Mouse (Mus musculus): Measurements from ENCODE around the gene Tipin. TPM values are rescaled to one million over a fixed set of nuclear protein-coding genes. Genes with fewer than 3 reads are reported as not detected.

The Tipin gene
- total RNA-seq (2021) = 10 to 100 TPM; 17.7 to 18.2 TPM
- long read RNA-seq, experiment 1, partial matches to known transcripts = 3 of 14 reads
- long read RNA-seq, experiment 1, other reads (novel, unspliced or antisense) = 6 of 14 reads
- long read RNA-seq, experiment 2, partial matches to known transcripts = 3 of 30 reads
- long read RNA-seq, experiment 2, other reads (novel, unspliced or antisense) = 21 of 30 reads

GRCm38 (mm10) chr9:64281105-64281780 lies at the start of gene Tipin:
Gene Tipin (plus strand): TSS chr9:64281581.
- peak; percentile 90 to 92 for DNase-seq (ENCODE audit: low spot score in 2 of 2)

- DNase-seq (ENCODE audit: low spot score in 2 of 2) = no peak
Measured at GRCm38 (mm10) chr9:64231674-64232073, 49.7 kb upstream of the Tipin start.

GRCm38 (mm10) chr9:64232257-64232957 lies 49.0 kb upstream of the Tipin start:
- no peak for DNase-seq (ENCODE audit: low spot score in 2 of 2)

- DNase-seq (ENCODE audit: low spot score in 2 of 2) = no peak
Measured at GRCm38 (mm10) chr9:64233656-64234055, 47.7 kb upstream of the Tipin start.

- no peak for DNase-seq (ENCODE audit: low spot score in 2 of 2)
Measured at GRCm38 (mm10) chr9:64234768-64235435, 46.5 kb upstream of the Tipin start, which contains the start of gene Uchl4. Gene Uchl4 (plus strand): TSS chr9:64235201.

- no peak for DNase-seq (ENCODE audit: low spot score in 2 of 2)
Measured at GRCm38 (mm10) chr9:64236056-64236455, 45.3 kb upstream of the Tipin start.

GRCm38 (mm10) chr9:64240116-64240515 lies 41.3 kb upstream of the Tipin start:
- no peak for DNase-seq (ENCODE audit: low spot score in 2 of 2)

- no peak for DNase-seq (ENCODE audit: low spot score in 2 of 2)
Measured at GRCm38 (mm10) chr9:64240681-64241080, 40.7 kb upstream of the Tipin start.

GRCm38 (mm10) chr9:64242381-64242831 lies 39.0 kb upstream of the Tipin start:
- no peak for DNase-seq (ENCODE audit: low spot score in 2 of 2)

GRCm38 (mm10) chr9:64249371-64249770 lies 32.0 kb upstream of the Tipin start:
- DNase-seq (ENCODE audit: low spot score in 2 of 2) = no peak

GRCm38 (mm10) chr9:64250111-64250730 lies 31.2 kb upstream of the Tipin start:
- no peak for DNase-seq (ENCODE audit: low spot score in 2 of 2)

GRCm38 (mm10) chr9:64252591-64253020 lies 28.8 kb upstream of the Tipin start:
- DNase-seq (ENCODE audit: low spot score in 2 of 2) = no peak

GRCm38 (mm10) chr9:64253021-64253904 lies 28.1 kb upstream of the Tipin start, which contains the start of gene Map2k1:
Gene Map2k1 (minus strand): TSS chr9:64253631.
- DNase-seq (ENCODE audit: low spot score in 2 of 2) = peak; percentile 99 to 100

GRCm38 (mm10) chr9:64255422-64255821 lies 26.0 kb upstream of the Tipin start:
- DNase-seq (ENCODE audit: low spot score in 2 of 2) = no peak

GRCm38 (mm10) chr9:64256204-64256603 lies 25.2 kb upstream of the Tipin start:
- no peak for DNase-seq (ENCODE audit: low spot score in 2 of 2)

GRCm38 (mm10) chr9:64259906-64260305 lies 21.5 kb upstream of the Tipin start:
- DNase-seq (ENCODE audit: low spot score in 2 of 2) = no peak

GRCm38 (mm10) chr9:64261023-64261422 lies 20.4 kb upstream of the Tipin start:
- DNase-seq (ENCODE audit: low spot score in 2 of 2) = no peak

- no peak for DNase-seq (ENCODE audit: low spot score in 2 of 2)
Measured at GRCm38 (mm10) chr9:64264813-64265212, 16.6 kb upstream of the Tipin start.

GRCm38 (mm10) chr9:64267231-64267630 lies 14.2 kb upstream of the Tipin start:
- no peak for DNase-seq (ENCODE audit: low spot score in 2 of 2)

GRCm38 (mm10) chr9:64268196-64268595 lies 13.2 kb upstream of the Tipin start:
- DNase-seq (ENCODE audit: low spot score in 2 of 2) = no peak

Data from layer of hippocampus, postnatal 14 days (tissue).